Mouse (Mus musculus): Measurements from ENCODE around the gene Phlpp2.

- TF ChIP-seq CTCF (IDR thresholded peaks at IDR 0.05; ENCODE audit: control insufficient read depth, insufficient read depth, insufficient read length) (no peak), MAX (IDR thresholded peaks at IDR 0.05) (no peak), MYOG (IDR thresholded peaks at IDR 0.05; ENCODE audit: control insufficient read depth, extremely low read depth, insufficient read length) (no peak), USF1 (IDR thresholded peaks at IDR 0.05; ENCODE audit: low read depth) (no peak), CEBPB (IDR thresholded peaks at IDR 0.05; ENCODE audit: low read depth) (no peak), MYOD1 (IDR thresholded peaks at IDR 0.05; ENCODE audit: control insufficient read depth, insufficient read length, low read depth) (no peak), FOSL1 (IDR thresholded peaks at IDR 0.05; ENCODE audit: insufficient read depth, low read length, poor library complexity, severe bottlenecking) (no peak)
Measured at GRCm38 (mm10) chr8:109948285-109948564, 79.9 kb downstream of the Phlpp2 start.

Data from C2C12 (cell line).